Mouse (Mus musculus) kidney, postnatal 25 days (tissue): ENCODE data around the gene Mrpl21.

Source experiments
- DNase-seq, 2 experiments: peaks; one replicate each; pipeline ENCODE4 v3.0.0; 2021; ENCODE audit warnings: mixed read lengths in 2 of 2

Mrpl21 gene

GRCm38 (mm10) chr19:3304017-3304416, 21.3 kb downstream of the Mrpl21 start:
- DNase-seq: no peak

- DNase-seq: no peak
These were observed 24.7 kb downstream of the Mrpl21 start for GRCm38 (mm10) chr19:3307175-3307949.

DNA sequence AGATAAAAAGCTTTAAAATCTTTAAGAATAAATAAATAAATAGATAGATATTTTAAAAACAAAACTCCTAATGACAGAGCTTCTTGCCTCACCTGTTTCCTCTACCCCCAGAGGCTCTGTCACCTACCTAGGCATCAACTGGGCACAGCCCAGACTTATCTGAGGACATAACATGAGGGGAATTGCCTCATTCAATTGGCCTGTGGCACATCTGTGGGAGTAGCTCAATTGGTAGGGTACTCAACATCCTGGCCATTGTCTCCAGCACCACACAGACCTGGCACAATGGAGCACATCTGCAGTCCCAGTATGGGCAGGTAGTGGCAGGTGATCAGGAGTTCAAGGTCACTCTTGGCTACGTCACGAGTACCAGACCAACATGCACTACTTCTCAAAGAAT, 36.6 kb downstream of the Mrpl21 start:
- no peak for DNase-seq

DNA sequence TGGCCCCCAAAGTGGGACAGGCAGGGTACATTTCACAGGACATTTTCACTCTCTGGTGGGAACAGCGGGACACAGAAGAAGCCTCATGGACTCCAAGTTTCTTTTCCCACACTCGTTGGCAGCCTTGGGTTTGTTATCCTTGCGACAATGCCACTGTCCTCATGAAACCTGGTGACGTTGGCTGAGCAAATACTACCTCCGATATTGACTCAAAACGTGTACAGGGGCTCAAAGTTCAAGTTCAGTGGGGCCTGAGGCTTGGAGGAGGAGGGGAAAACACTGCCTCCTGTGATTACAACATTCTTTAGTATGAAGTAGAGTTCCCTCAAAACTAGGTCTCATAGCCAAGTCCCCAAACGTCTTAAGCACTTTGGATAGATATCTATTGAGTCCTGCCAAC, 37.4 kb downstream of the Mrpl21 start:
- no peak for DNase-seq

DNA sequence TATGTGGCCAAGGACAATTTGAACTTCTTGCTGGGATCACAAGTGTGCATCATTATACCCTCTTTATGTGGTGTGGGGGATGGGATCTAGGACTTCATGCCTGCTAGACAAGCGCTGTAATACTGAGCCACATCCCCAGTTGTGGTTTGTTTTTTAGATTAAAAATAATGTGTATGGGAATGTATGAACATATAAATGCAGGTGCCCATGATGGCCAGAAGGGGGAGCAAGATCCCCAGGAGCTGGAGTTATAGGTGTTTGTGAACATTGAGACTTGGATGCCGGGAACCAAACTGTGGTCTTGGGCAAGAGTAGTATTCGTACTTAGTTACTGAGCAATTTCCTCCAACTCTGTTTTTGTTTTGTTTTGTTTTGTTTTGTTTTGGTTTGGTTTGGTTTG, 38.1 kb downstream of the Mrpl21 start:
- no peak for DNase-seq

- peak; percentile 90 to 96 for DNase-seq
These were observed 38.9 kb downstream of the Mrpl21 start for GRCm38 (mm10) chr19:3321617-3322016.

DNA sequence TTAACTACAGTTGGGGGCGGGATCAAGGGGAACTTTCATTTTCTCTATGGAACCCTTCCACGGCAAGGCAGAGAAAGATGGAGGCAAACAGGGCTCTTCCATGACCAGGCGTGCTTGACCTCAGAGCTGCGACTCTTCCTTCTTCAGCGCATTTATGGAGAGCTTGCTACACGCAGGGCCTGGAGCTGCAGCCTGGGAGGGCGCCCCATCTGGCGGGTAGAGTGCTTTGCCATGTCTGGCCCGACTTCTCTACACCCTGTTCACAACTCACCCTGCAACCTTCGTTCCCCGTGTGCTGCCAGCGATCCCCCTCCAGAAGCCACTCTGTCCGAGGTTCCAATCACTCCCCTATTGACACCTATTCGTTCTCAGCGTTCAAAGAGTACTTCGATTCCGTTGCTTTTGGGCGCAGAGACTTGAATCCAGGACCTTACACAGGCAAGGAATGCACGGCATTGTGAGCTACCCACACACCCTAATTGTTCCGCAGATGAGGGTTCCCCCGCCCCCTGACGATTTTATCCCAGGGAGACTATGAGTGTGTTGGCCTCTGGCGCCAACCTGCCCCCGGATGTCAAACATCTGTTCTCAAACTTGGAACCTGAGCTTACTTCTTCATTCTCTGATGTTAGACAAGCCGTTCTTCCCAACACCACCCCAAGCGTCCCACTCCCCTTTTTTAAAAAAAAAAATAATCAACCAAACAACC, 39.7 kb downstream of the Mrpl21 start, which contains the start of gene Cpt1a:
Gene Cpt1a (plus strand): TSS at position 74 of the 709 bp plus-strand sequence.
- DNase-seq: peak; percentile 56 to 78

DNA sequence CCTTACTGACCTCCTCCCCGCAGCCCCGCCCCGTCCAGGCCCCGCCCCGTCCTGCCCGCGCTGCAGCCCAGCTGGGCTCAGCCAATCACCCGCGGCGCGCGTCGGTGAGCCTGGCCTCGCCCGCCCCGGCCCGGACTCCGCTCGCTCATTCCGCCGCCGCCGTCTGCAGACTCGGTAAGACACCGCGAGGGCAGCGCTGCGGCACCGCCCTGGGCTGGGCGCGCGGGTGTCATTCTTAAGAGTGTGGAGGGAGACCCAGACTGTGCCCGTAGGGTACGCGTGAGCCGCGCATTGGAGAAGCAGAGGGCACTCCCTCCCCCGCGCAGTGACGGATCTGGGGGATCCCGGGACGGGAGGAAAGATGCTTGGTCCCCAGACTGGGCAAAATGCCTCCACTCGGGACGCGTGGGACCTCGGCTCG, 40.5 kb downstream of the Mrpl21 start:
- DNase-seq: peak; percentile 92 to 97

- DNase-seq: peak; percentile 93 to 96
These were observed 41.1 kb downstream of the Mrpl21 start for GRCm38 (mm10) chr19:3323753-3324270.

DNA sequence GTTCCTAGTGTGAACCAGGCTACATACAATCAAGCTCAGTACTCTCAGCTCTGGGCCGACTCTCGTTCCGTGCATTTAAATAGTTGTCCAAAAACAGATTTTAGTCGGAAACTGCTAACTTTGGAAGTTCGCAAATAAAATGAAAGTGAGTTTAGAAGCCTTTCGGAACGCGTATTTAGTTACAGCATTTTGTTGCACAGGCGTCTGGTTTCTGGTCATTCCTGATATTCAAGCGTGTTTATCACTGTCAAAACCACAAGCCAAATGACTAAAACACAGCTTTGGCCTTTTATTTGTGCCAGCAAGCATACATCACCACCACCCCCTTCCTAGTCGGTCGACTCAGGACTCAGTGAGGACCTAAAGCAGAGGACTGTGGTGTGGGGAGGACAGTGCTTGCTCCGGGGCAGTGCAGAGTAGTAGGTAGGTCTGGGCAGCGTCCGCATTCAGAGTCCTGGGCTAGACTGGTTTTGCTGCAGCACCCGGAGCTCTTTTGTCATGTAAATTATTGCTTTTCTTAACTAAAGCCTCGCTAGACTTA, 41.6 kb downstream of the Mrpl21 start:
- DNase-seq: peak in 1 of 2 experiments; percentile 48

DNA sequence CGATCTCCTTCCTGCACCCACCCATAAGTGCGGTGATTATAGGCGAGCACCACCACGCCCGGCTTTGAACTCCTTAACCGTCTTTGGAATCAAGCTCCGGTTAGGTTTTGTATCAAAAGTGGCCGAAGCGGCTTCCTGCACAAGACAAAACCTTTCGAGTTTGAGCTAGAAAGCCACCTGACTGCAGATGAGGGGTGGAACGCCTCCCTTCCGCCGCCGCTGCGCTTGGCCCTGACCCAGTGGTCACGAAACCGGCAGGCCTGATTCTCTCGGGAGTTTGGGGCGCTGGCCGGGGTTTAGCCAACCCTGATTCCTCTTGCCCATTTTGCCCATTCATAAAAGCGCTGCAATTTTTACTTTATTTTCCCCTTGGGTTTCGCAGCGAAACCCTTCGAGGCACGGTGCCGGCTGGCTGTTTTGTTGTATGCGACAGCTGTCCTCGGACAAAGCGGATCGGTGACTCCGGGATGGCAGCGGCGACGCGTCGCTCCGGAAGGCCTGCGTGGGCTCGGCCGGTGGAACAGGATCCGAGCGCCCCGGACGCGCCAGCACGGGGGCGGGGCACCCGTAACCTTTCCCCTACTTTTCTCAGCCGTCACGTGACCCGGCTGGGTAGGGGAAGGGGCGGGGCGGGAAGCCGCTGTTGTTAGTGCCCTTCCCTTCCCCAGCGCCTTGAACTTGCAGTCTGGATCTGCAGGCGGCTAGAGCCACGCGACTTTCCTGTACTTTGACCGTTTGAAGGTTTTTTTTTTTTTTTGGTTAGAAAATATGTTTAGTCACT, 42.4 kb downstream of the Mrpl21 start:
- DNase-seq: peak; percentile 97

- DNase-seq: peak; percentile 34 to 48
These were observed 43.2 kb downstream of the Mrpl21 start for GRCm38 (mm10) chr19:3325771-3326478.

GRCm38 (mm10) chr19:3326479-3327047, 43.9 kb downstream of the Mrpl21 start:
- peak; percentile 77 to 89 for DNase-seq

DNA sequence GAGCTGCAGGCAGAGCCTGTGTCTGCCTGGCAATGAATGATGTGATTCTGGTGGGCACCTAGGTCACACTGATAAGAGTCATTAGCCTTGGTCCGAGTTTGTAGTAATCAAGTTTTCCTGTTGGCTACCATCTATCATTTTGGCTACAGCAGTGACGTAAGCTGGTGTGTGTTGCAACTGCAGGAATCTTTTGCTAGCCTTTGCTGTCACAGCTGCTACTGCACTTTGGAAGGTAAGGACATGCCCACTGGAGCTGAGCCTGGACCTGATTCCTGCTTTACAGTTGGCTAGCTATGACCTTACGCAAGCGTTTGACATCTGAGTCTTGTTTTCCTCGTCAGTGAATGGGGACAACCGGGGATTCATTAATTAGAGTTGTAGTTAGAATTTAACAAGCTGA, 50.5 kb downstream of the Mrpl21 start:
- DNase-seq: peak; percentile 75 to 91

- DNase-seq: peak; percentile 55 to 82
These were observed 51.2 kb downstream of the Mrpl21 start for GRCm38 (mm10) chr19:3333694-3334515.

GRCm38 (mm10) chr19:3334550-3334949, 51.8 kb downstream of the Mrpl21 start:
- no peak for DNase-seq

DNA sequence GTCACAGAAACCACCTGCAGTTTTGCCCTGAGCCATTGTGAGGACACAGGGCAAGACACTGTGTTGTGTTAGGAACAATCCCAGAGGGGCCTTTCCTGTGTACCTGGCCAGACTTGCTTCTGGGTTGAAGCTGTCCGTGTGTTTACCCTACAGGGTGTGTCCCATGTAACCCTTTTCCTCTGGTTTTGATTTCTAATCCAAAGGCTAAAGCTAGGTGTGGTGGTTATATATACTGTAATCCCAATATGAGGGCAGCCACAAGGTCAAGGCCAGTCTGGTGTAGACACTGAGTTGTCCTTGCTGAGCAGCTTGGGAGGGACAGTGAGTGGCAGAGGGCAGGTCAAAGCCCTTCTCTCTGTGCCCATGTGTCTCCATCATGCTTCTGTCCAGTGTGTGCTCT, 53.2 kb downstream of the Mrpl21 start:
- DNase-seq: no peak

- peak in 1 of 2 experiments; percentile 60 for DNase-seq
These were observed 54.0 kb downstream of the Mrpl21 start for GRCm38 (mm10) chr19:3336485-3337255.

DNA sequence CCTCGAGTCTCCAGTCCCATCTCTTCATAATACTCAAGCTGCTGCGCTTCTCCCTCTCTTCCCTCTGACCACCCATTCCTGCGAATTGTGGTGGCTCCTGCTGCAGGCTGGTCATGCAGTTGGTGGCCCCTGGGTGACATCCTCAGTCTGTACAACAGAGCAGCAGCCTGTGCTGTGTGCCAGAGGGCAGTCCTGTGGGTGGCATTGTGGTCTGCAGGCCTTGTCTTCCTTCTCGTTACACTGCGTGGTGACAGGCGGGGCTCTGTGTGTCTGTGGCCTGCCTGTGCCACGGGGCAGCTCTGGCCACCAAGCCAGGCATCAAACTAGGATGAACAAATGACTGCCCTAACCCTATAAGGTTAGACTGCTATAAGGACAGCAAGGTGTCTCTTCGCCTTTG, 56.5 kb downstream of the Mrpl21 start:
- no peak for DNase-seq

DNA sequence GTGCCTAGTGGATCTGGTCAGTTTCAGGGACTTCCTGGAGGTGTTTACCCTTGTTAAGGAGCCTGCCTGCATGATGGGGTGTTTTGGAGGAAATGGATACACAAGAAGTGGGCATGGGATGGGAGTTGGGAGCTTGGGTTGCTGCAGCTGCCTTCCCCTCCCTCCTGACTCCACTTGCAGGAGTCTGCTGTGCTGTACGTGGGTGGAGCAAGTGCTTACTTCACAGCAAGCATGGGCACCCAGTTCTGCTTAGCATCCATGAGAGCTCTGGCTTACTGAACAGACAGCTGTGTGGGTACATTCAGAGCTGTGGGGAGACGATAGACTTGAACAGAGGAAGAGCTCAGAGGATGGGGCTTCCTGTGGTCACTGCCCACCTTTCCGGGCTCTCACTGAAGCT, 58.3 kb downstream of the Mrpl21 start:
- no peak for DNase-seq
